Mouse (Mus musculus) ES-E14 (cell line): ENCODE data around the gene Hoxb4. TPM values are rescaled to one million over a fixed set of nuclear protein-coding genes. Genes with fewer than 3 reads are reported as not detected.

Source experiments
- DNase-seq: peaks from one replicate; pipeline ENCODE4 v3.0.0-alpha.2; 2013; ENCODE audit warnings: low read depth, low spot score
- H3K27ac ChIP-seq: 2 replicates; pipeline ENCODE4 v1.5.1; 2012; ENCODE audit warnings: low read depth, mild to moderate bottlenecking, low read length, moderate library complexity, mixed read lengths; ENCODE audit not compliant: poor library complexity, insufficient read depth, severe bottlenecking
- H3K36me3 ChIP-seq: 2 replicates; pipeline ENCODE4 v1.6.1; 2012; ENCODE audit warnings: mild to moderate bottlenecking, low read length, moderate library complexity, mixed read lengths; ENCODE audit not compliant: control insufficient read depth, poor library complexity, insufficient read depth, severe bottlenecking
- H3K4me1 ChIP-seq, 2 experiments: fragments of 150-350 bp in 1 of 2; sonication (generic) in 1 of 2; 2 replicates each; pipeline ENCODE4 v1.6.1; 2012; ENCODE audit warnings: low read length in 2 of 2, mild to moderate bottlenecking in 1 of 2, mixed read lengths in 1 of 2; ENCODE audit not compliant: control insufficient read depth in 2 of 2, insufficient read depth in 2 of 2, poor library complexity in 1 of 2
- H3K4me3 ChIP-seq, 2 experiments: fragments of 150-350 bp in 1 of 2; sonication (generic) in 1 of 2; 2 replicates each; pipeline ENCODE4 v1.5.1; 2012; ENCODE audit warnings: low read length in 2 of 2, low read depth in 1 of 2, mild to moderate bottlenecking in 1 of 2, mixed read lengths in 1 of 2; ENCODE audit not compliant: insufficient read depth in 1 of 2, poor library complexity in 1 of 2, severe bottlenecking in 1 of 2
- H3K9ac ChIP-seq: 2 replicates; pipeline ENCODE4 v1.6.1; 2012; ENCODE audit warnings: low read depth, mild to moderate bottlenecking, low read length, mixed read lengths; ENCODE audit not compliant: poor library complexity, insufficient read depth, severe bottlenecking
- H3K9me3 ChIP-seq: fragments of 150-350 bp; sonication (generic); 2 replicates; pipeline ENCODE4 v1.6.1; 2012; ENCODE audit warnings: low read depth, mild to moderate bottlenecking, low read length; ENCODE audit not compliant: control insufficient read depth, insufficient read depth
- CHD2 ChIP-seq: IDR thresholded peaks from 2 replicates; pipeline ENCODE4 v1.6.1; 2014; ENCODE audit warnings: mild to moderate bottlenecking, low read depth, low read length, inconsistent platforms
- HCFC1 ChIP-seq: IDR thresholded peaks from 2 replicates; pipeline ENCODE4 v1.6.1; 2012; ENCODE audit warnings: low read length, inconsistent platforms, borderline replicate concordance; ENCODE audit not compliant: insufficient read depth
- MAFK ChIP-seq: IDR thresholded peaks from 2 replicates; pipeline ENCODE4 v1.6.1; 2014; ENCODE audit warnings: mild to moderate bottlenecking, low read depth, low read length, inconsistent platforms; ENCODE audit not compliant: insufficient read depth
- ZC3H11A ChIP-seq: IDR thresholded peaks from 2 replicates; pipeline ENCODE4 v1.6.1; 2012; ENCODE audit warnings: low read depth, mild to moderate bottlenecking, inconsistent platforms, low read length, borderline replicate concordance
- ZNF384 ChIP-seq: IDR thresholded peaks from 2 replicates; pipeline ENCODE4 v1.6.1; 2012; ENCODE audit warnings: low read depth, low read length, inconsistent platforms
- in situ Hi-C, 2 experiments: fragments of 600-800 bp; cut with MboI; formaldehyde crosslinking; loops; one replicate each; pipeline ENCODE4 v1.15.1; 2025; ENCODE audit warnings: low sequenced_read_pairs in 2 of 2, inconsistent platforms in 1 of 2; ENCODE audit not compliant: unreplicated experiment in 2 of 2
- total RNA-seq: library from RNA; depleted of rRNA; stranded (reverse); fragments of 300-350 nt; gene quantifications from 2 replicates; pipeline ENCODE4 v1.2.3, GENCODE M21; 2012

Gene Hoxb4
- total RNA-seq, 1 experiment: 1.2 TPM

DNA sequence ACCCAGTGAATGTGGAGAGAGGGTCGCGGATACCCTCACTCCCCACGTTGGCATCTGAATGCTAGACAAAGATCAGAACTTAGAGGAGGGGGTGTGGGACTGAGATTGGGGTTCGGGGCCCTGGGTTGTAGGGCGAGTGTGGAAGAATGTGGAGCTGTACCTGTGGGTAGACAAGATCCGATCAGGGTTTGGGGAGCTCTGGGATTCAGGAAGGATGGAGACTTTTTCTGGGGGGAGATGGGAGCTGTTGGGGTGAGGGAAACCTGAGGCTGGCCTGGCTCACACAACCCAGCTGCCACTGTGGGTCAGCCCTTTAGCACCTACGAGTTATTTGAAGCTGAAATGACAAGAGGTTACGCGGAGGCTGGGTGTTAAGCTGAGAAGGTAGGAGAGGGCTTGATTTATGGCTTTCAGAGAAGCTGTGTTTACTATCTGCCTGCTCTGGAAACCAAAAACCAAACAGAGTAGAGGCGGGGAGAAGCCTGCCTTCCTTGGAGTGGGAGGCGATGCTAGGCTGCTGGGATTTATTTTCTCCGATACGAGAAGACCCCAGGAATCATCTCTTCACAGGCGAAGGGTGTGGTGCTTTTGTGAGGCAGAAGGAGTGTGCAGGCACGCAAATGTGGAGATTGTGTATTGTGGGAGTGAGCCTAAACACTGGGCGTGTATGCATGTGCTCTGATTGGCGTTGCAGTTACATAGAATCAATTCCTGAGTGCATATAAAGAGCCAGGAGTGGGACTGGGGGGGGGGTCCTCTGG lies 15.4 kb downstream of the Hoxb4 start:
- H3K4me3 ChIP-seq: peak overlapping the region in 1 of 2 experiments; percentile 37; a peak in 1 of 4 replicates
- H3K27ac ChIP-seq: no peak overlapping the region
- H3K4me1 ChIP-seq: no peaks in the 10 kb centered on the region
- no peaks in the 10 kb centered on the region for H3K36me3 ChIP-seq
- H3K9me3 ChIP-seq: no peaks in the 10 kb centered on the region
- TF ChIP-seq ZNF384 (no peak), CHD2 (no peak), HCFC1 (no peak), MAFK (no peak), ZC3H11A (no peak)
- no peak overlapping the region for H3K9ac ChIP-seq
- in situ Hi-C loops: loop anchor here (10.0 kb wide), 3 partner anchors 49 to 159 kb away; partner anchors contain the start of genes Hoxb13 (in 1 of the 2), Hoxb7 (in 1 of the 2) and Hoxb8 (in 1 of the 2)
- no peak for DNase-seq

DNA sequence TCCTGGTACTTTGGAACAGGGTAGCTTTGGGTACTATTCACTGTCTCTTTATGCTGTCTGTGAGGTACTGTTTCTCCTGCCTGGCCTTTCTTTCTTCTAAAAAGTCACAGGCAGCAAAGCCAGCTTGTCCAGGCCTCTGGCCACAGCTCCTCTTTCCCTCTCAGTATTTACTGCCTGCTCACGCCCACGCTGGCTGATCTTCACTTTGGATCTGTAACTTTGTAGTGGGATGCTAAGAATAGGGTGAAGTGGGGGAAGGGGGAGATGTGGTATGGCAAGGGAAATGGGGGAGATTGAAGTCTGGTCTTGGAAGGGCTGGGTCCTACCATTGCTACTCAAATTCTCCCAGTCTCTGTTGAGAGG lies 15.9 kb downstream of the Hoxb4 start:
- H3K27ac ChIP-seq: no peak overlapping the region
- TF ChIP-seq ZNF384 (no peak), HCFC1 (no peak), CHD2 (no peak), MAFK (no peak), ZC3H11A (no peak)
- H3K36me3 ChIP-seq: no peaks in the 10 kb centered on the region
- H3K9me3 ChIP-seq: no peaks in the 10 kb centered on the region
- in situ Hi-C loops: loop anchor here (10.0 kb wide), 3 partner anchors 49 to 159 kb away; partner anchors contain the start of genes Hoxb13 (in 1 of the 2), Hoxb7 (in 1 of the 2) and Hoxb8 (in 1 of the 2)
- no peaks in the 10 kb centered on the region for H3K4me1 ChIP-seq
- no peak for DNase-seq
- no peak overlapping the region for H3K4me3 ChIP-seq
- H3K9ac ChIP-seq: no peak overlapping the region

DNA sequence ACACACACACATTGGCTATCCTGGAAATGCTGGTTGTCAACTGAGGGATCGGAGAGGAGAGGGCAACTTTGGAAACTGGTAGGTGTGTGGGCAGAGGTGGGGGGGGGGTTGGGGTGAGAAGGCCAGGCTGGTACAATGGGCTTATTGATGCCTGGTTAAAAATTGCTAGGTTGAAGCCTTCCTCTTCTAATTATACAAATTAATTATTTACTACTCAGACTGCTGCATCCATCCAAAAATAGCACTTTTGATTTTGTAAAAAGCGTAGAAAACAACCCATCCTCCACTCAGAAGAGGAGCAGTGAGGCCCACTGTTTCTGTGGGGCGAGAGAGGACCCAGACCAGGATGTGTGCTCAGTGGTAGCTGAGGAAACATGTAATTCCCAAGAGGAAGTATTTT lies 16.9 kb downstream of the Hoxb4 start:
- TF ChIP-seq CHD2: no peak
- no peak for TF ChIP-seq HCFC1
- TF ChIP-seq ZNF384: no peak
- TF ChIP-seq ZC3H11A: no peak
- TF ChIP-seq MAFK: no peak

DNA sequence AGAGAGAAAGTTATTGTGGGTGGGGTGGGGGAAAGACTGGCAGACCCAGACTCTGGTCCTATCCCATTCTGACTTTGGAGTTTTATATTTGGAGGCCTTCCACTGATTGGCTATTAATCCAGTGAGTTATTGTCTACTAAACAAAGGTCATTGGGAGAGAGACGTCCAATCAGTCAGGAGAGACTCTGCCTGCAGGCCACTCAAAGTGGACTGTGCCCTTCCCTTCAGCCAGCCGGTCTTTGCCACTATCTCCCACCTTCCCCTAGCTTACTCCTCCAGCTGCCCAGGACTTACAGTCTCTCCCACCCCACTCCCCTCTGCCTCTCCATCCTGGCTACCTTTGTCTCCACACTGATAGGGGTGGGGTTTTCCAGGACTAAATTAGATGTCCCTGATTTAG lies 18.5 kb downstream of the Hoxb4 start:
- no peak overlapping the region for H3K27ac ChIP-seq
- H3K9me3 ChIP-seq: no peaks in the 10 kb centered on the region
- in situ Hi-C loops: loop anchor here (10.0 kb wide), 3 partner anchors 52 to 162 kb away; partner anchors contain the start of genes Hoxb13 (in 1 of the 2), Hoxb7 (in 1 of the 2) and Hoxb8 (in 1 of the 2)
- H3K9ac ChIP-seq: no peak overlapping the region
- no peak overlapping the region for H3K4me3 ChIP-seq
- DNase-seq: no peak
- no peaks in the 10 kb centered on the region for H3K36me3 ChIP-seq
- H3K4me1 ChIP-seq: no peaks in the 10 kb centered on the region
- TF ChIP-seq CHD2 (no peak), HCFC1 (no peak), ZNF384 (no peak), ZC3H11A (no peak), MAFK (no peak)

More for the DNA sequence above, 16.9 kb downstream of the Hoxb4 start:
- no peak for DNase-seq
- H3K9ac ChIP-seq: no peak overlapping the region
- H3K27ac ChIP-seq: no peak overlapping the region
- no peaks in the 10 kb centered on the region for H3K36me3 ChIP-seq
- in situ Hi-C loops: loop anchor here (10.0 kb wide), 3 partner anchors 50 to 160 kb away; partner anchors contain the start of genes Hoxb13 (in 1 of the 2), Hoxb7 (in 1 of the 2) and Hoxb8 (in 1 of the 2)
- H3K4me3 ChIP-seq: no peak overlapping the region
- H3K4me1 ChIP-seq: no peaks in the 10 kb centered on the region
- H3K9me3 ChIP-seq: no peaks in the 10 kb centered on the region
